Mouse (Mus musculus) limb, embryonic 12.5 days (tissue): Measurements from ENCODE around the gene Gm42906. TPM values are rescaled to one million over a fixed set of nuclear protein-coding genes. Genes with fewer than 3 reads are reported as not detected.
A peak's percentile ranks its signal among the peaks of the same experiment; 100 is the strongest.

Experiments used
- ATAC-seq: fragments of 200-750 bp; cut with Nextera tagmentation; 2 replicates; pipeline ENCODE4 v1.8.0; 2017; ENCODE audit warnings: low read depth, moderate TSS enrichment; ENCODE audit not compliant: insufficient number of reproducible peaks, insufficient read depth, low FRiP score, low TSS enrichment
- H3K27ac ChIP-seq: fragments of 300-500 bp; sonication (generic); 2 replicates; pipeline ENCODE4 v1.5.1; 2016; ENCODE audit warnings: mild to moderate bottlenecking, moderate library complexity
- H3K27me3 ChIP-seq: fragments of 300-500 bp; sonication (generic); 2 replicates; pipeline ENCODE4 v1.6.1; 2016; ENCODE audit warnings: mild to moderate bottlenecking, moderate library complexity
- H3K36me3 ChIP-seq: fragments of 300-500 bp; sonication (generic); 2 replicates; pipeline ENCODE4 v1.6.1; 2016; ENCODE audit warnings: mild to moderate bottlenecking, moderate library complexity
- H3K4me1 ChIP-seq: fragments of 300-500 bp; sonication (generic); replicated peaks from 2 replicates; pipeline ENCODE4 v1.6.1; 2016
- H3K4me2 ChIP-seq: fragments of 300-500 bp; sonication (generic); 2 replicates; pipeline ENCODE4 v1.6.1; 2016; ENCODE audit warnings: mild to moderate bottlenecking, moderate library complexity
- H3K4me3 ChIP-seq: fragments of 300-500 bp; sonication (generic); replicated peaks from 2 replicates; pipeline ENCODE4 v1.5.1; 2016; ENCODE audit warnings: mild to moderate bottlenecking
- H3K9ac ChIP-seq: fragments of 300-500 bp; sonication (generic); replicated peaks from 2 replicates; pipeline ENCODE4 v1.6.1; 2016; ENCODE audit warnings: mild to moderate bottlenecking, moderate library complexity
- H3K9me3 ChIP-seq: fragments of 300-500 bp; sonication (generic); 2 replicates; pipeline ENCODE4 v1.6.1; 2016; ENCODE audit warnings: mild to moderate bottlenecking, moderate library complexity
- WGBS: fragments of 180-500 bp; shearing (Covaris S2); methylation state at CpG from one replicate; pipeline ENCODE4 v1.1.7; 2016; 5-methylcytosine and 5-hydroxymethylcytosine counted together
- polyA plus RNA-seq: library from polyadenylated mRNA; unstranded; fragments of >200 nt; fragmentation: Nextera tagmentation; extraction: Ambion mirVana; gene quantifications from 2 replicates; pipeline ENCODE4 v1.2.1, GENCODE M21; 2016

Gm42906 gene
- polyA plus RNA-seq, 1 experiment from 2014 or later = not detected

GRCm38 (mm10) chr5:151185286-151185856, 242.6 kb downstream of the Gm42906 start:
- H3K4me2 ChIP-seq = no peak overlapping the region
- ATAC-seq = no peak
- no peak overlapping the region for H3K9ac ChIP-seq
- no peak overlapping the region for H3K27ac ChIP-seq
- no peaks in the 10 kb centered on the region; the same call in 1 of the 2 replicates for H3K4me1 ChIP-seq
- no peaks in the 10 kb centered on the region for H3K9me3 ChIP-seq
- no peak overlapping the region for H3K4me3 ChIP-seq
- no peaks in the 10 kb centered on the region for H3K27me3 ChIP-seq
- H3K36me3 ChIP-seq = no peaks in the 10 kb centered on the region
- WGBS = 89% methylated on average over 8 of the region's 8 CpGs

DNA sequence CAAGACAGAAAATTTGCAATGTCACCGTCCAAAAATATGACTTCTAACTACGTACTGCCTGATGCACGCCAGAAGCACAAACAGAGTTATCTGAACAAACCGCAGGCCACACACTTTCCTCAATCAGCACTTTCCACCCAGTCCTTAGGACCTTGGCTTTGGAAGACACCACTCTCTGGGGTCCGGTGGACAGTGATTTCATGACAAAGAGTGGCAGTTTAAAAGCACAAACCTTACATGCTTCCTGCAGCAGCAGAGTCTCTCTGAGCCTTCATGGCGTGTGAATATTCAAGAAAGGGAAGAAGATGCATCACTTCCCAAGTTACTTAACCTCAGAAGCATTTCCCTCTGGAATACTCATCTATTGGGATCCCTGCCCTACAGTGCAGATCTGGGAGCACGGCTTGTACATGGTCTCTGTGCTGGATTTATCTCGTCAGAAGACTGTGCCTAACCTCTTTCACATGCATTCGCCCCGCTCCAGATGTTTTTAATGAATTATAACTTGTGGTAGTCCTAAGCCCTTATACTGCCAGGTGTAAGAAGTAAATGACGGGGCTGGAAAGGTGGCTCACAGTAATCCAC, 244.2 kb downstream of the Gm42906 start:
- no peak for ATAC-seq
- WGBS = 70% methylated on average over 11 of the region's 11 CpGs
- no peak overlapping the region for H3K4me3 ChIP-seq
- H3K36me3 ChIP-seq = no peaks in the 10 kb centered on the region
- H3K27ac ChIP-seq = no peak overlapping the region
- H3K27me3 ChIP-seq = no peaks in the 10 kb centered on the region
- no peaks in the 10 kb centered on the region for H3K9me3 ChIP-seq
- H3K4me2 ChIP-seq = no peak overlapping the region
- no peaks in the 10 kb centered on the region; the same call in 1 of the 2 replicates for H3K4me1 ChIP-seq
- H3K9ac ChIP-seq = no peak overlapping the region

GRCm38 (mm10) chr5:151181288-151181687, 246.7 kb downstream of the Gm42906 start:
- ATAC-seq = no peak
- Histone ChIP-seq H3K9me3 (no peaks in the 10 kb centered on the region), H3K9ac (no peak overlapping the region)

GRCm38 (mm10) chr5:151180176-151180785, 247.7 kb downstream of the Gm42906 start:
- Histone ChIP-seq H3K9me3 (no peaks in the 10 kb centered on the region), H3K36me3 (no peaks in the 10 kb centered on the region)
- WGBS = 50% methylated on average over 9 of the region's 9 CpGs

More at GRCm38 (mm10) chr5:151181288-151181687, 246.7 kb downstream of the Gm42906 start:
- Histone ChIP-seq H3K4me3 (no peak overlapping the region), H3K4me2 (no peak overlapping the region), H3K27ac (no peak overlapping the region), H3K27me3 (no peaks in the 10 kb centered on the region), H3K4me1 (no peaks in the 10 kb centered on the region; the same call in 1 of the 2 replicates), H3K36me3 (no peaks in the 10 kb centered on the region)
- WGBS = 87% methylated on average over 8 of the region's 8 CpGs

GRCm38 (mm10) chr5:151177171-151177570, 250.8 kb downstream of the Gm42906 start:
- H3K27me3 ChIP-seq = no peaks in the 10 kb centered on the region
- no peak overlapping the region for H3K4me3 ChIP-seq
- no peak overlapping the region for H3K9ac ChIP-seq
- no peaks in the 10 kb centered on the region for H3K36me3 ChIP-seq
- ATAC-seq = no peak
- no peaks in the 10 kb centered on the region for H3K9me3 ChIP-seq
- WGBS = 91% methylated on average over 3 of the region's 3 CpGs
- H3K27ac ChIP-seq = no peak overlapping the region
- H3K4me2 ChIP-seq = no peak overlapping the region
- peaks cover 18% of the 10 kb centered on the region for H3K4me1 ChIP-seq

More at GRCm38 (mm10) chr5:151180176-151180785, 247.7 kb downstream of the Gm42906 start:
- no peak overlapping the region for H3K9ac ChIP-seq
- peaks cover 2% of the 10 kb centered on the region; the same call in 1 of the 2 replicates for H3K4me1 ChIP-seq
- H3K27ac ChIP-seq = no peak overlapping the region
- H3K4me2 ChIP-seq = no peak overlapping the region
- H3K4me3 ChIP-seq = no peak overlapping the region
- no peaks in the 10 kb centered on the region for H3K27me3 ChIP-seq
- ATAC-seq = no peak

- Histone ChIP-seq H3K27ac (no peak overlapping the region), H3K27me3 (no peaks in the 10 kb centered on the region), H3K4me1 (peaks cover 18% of the 10 kb centered on the region), H3K4me2 (no peak overlapping the region), H3K9ac (no peak overlapping the region), H3K9me3 (no peaks in the 10 kb centered on the region), H3K36me3 (no peaks in the 10 kb centered on the region), H3K4me3 (no peak overlapping the region)
- 73% methylated on average over 4 of the region's 4 CpGs for WGBS
- ATAC-seq = no peak
Observed at GRCm38 (mm10) chr5:151175897-151176313, 252.1 kb downstream of the Gm42906 start.

GRCm38 (mm10) chr5:151174485-151175460, 253.2 kb downstream of the Gm42906 start:
- WGBS = 59% methylated on average over 7 of the region's 7 CpGs
- Histone ChIP-seq H3K27ac (peak overlapping the region; percentile 72), H3K9me3 (no peaks in the 10 kb centered on the region)

GRCm38 (mm10) chr5:151173774-151174173, 254.2 kb downstream of the Gm42906 start:
- H3K27ac ChIP-seq = peak overlapping the region; percentile 72

More at GRCm38 (mm10) chr5:151174485-151175460, 253.2 kb downstream of the Gm42906 start:
- Histone ChIP-seq H3K4me3 (no peak overlapping the region), H3K4me1 (peaks cover 18% of the 10 kb centered on the region), H3K36me3 (no peaks in the 10 kb centered on the region), H3K4me2 (no peak overlapping the region), H3K9ac (no peak overlapping the region), H3K27me3 (no peaks in the 10 kb centered on the region)
- ATAC-seq = no peak

DNA sequence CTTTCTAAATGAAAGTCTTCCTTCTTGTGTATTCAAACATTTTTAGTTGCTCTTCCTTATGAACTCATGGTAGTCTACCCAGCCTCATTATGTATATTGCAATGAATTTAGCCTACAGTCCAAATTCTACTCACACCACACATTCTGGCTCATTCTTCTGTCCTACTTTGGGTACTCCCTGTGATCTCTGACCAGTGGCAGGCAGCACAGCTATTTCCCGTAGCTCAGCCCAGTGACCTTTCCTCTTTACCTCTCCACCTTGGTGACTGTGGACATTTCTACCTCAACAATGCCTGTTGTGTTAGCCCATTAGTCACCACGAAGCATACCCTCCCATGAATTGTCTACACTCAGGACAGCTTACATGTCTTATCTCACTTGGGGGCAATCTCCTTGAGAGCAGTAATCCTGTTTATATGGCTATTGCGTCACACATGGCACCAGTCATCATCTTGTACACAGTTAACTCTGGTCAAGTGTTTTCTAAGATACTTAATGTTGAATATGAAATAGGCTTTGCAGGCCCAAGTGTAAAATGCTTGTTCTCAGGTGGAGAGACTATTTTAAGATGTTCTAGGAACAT, 257.7 kb downstream of the Gm42906 start:
- Histone ChIP-seq H3K4me3 (no peak overlapping the region), H3K4me1 (peaks cover 25% of the 10 kb centered on the region), H3K36me3 (no peaks in the 10 kb centered on the region), H3K4me2 (no peak overlapping the region), H3K9ac (no peak overlapping the region), H3K27me3 (no peaks in the 10 kb centered on the region), H3K27ac (no peak overlapping the region), H3K9me3 (no peaks in the 10 kb centered on the region)
- 81% methylated on average over 3 of the region's 3 CpGs for WGBS
- no peak for ATAC-seq

More at GRCm38 (mm10) chr5:151173774-151174173, 254.2 kb downstream of the Gm42906 start:
- H3K4me3 ChIP-seq = no peak overlapping the region
- 80% methylated on average over 1 of the region's 1 CpGs for WGBS
- H3K36me3 ChIP-seq = no peaks in the 10 kb centered on the region
- no peak overlapping the region for H3K4me2 ChIP-seq
- H3K9me3 ChIP-seq = no peaks in the 10 kb centered on the region
- H3K27me3 ChIP-seq = no peaks in the 10 kb centered on the region
- no peak for ATAC-seq
- H3K4me1 ChIP-seq = peaks cover 18% of the 10 kb centered on the region
- no peak overlapping the region for H3K9ac ChIP-seq

DNA sequence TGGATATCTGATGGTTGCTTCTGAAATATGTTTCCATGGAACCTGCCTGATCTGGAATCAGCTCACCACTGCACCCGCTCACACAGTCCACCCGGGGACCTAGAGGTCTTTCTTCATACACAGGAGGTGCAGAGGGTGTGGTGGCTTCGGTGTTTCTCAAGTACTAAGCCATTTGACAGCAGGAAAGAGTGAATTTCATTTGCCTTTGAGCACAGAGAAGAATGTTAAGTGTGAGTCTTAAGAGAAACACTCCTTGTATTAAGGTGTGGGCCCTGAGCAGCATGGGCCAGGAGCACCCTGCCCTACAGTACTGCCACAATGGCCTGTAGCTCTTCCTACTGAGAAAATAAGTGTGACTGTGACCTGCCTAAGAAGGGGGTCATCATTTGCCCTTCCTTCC, 259.8 kb downstream of the Gm42906 start:
- Histone ChIP-seq H3K9ac (no peak overlapping the region), H3K36me3 (no peaks in the 10 kb centered on the region), H3K9me3 (no peaks in the 10 kb centered on the region), H3K27me3 (no peaks in the 10 kb centered on the region), H3K4me2 (no peak overlapping the region), H3K4me3 (no peak overlapping the region), H3K27ac (no peak overlapping the region), H3K4me1 (peaks cover 27% of the 10 kb centered on the region)
- no peak for ATAC-seq
- WGBS = 92% methylated on average over 3 of the region's 3 CpGs
